Mouse (Mus musculus): Measurements from ENCODE around the gene Ptcd2. TPM values are rescaled to one million over a fixed set of nuclear protein-coding genes. Genes with fewer than 3 reads are reported as not detected.

Gene Ptcd2
- polyA plus RNA-seq, 1 experiment from 2014 or later: 58.7 TPM

DNA sequence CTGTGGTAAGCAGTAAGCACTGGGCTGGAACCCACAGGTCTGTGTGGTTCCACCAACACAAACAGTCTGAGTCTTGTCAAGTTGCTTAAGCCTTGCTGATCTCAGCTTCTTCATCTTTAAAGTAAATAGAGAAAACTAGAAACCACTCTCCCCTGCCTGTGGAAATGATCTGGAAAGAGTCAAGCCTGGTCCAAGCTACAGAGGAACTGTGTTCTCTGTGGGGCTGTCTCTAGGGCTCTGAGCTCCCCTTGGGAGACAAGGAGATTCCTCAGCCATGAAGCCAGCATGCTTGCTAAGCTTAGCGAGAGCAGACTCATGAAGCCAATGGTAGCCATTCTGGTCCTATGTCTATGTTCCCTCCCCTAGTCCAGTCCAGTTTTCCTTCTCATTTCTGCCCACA, 33.7 kb upstream of the Ptcd2 start:
- H3K9ac ChIP-seq (ENCODE audit: low read length): no peak overlapping the region
- H3K27ac ChIP-seq (ENCODE audit: low read depth): no peak overlapping the region
- H3K4me3 ChIP-seq (ENCODE audit: low read depth, low read length): no peak overlapping the region
- H3K4me1 ChIP-seq (replicated peaks; ENCODE audit: control insufficient read depth, insufficient read depth, low read length): peaks cover 6% of the 10 kb centered on the region; the same call in 1 of the 2 replicates
- ATAC-seq (replicated peaks; ENCODE audit: low FRiP score, low TSS enrichment, low read depth) (no peak), DNase-seq (ENCODE audit: low spot score) (no peak)
- peaks cover 12% of the 10 kb centered on the region; the same call in 1 of the 2 replicates for H3K36me3 ChIP-seq (ENCODE audit: control insufficient read depth, insufficient read depth, low read length)
- H3K4me2 ChIP-seq (ENCODE audit: low read length): no peak overlapping the region
- H3K9me3 ChIP-seq (ENCODE audit: control insufficient read depth, low read length): no peaks in the 10 kb centered on the region
- WGBS: 88% methylated on average over 1 of the region's 1 CpGs
- H3K27me3 ChIP-seq (replicated peaks; ENCODE audit: control insufficient read depth, insufficient read depth, low read length): no peaks in the 10 kb centered on the region

GRCm38 (mm10) chr13:99377055-99377454, 32.5 kb upstream of the Ptcd2 start:
- no peak for DNase-seq (ENCODE audit: low spot score)
- ATAC-seq (replicated peaks; ENCODE audit: low FRiP score, low TSS enrichment, low read depth): no peak
- Histone ChIP-seq H3K4me3 (ENCODE audit: low read depth, low read length) (no peak overlapping the region), H3K27me3 (replicated peaks; ENCODE audit: control insufficient read depth, insufficient read depth, low read length) (no peaks in the 10 kb centered on the region), H3K9ac (ENCODE audit: low read length) (no peak overlapping the region), H3K27ac (ENCODE audit: low read depth) (no peak overlapping the region), H3K4me1 (replicated peaks; ENCODE audit: control insufficient read depth, insufficient read depth, low read length) (peaks cover 6% of the 10 kb centered on the region; the same call in 1 of the 2 replicates), H3K4me2 (ENCODE audit: low read length) (no peak overlapping the region), H3K9me3 (ENCODE audit: control insufficient read depth, low read length) (no peaks in the 10 kb centered on the region), H3K36me3 (ENCODE audit: control insufficient read depth, insufficient read depth, low read length) (peaks cover 14% of the 10 kb centered on the region; the same call in 1 of the 2 replicates)
- WGBS: 72% methylated on average over 6 of the region's 6 CpGs

DNA sequence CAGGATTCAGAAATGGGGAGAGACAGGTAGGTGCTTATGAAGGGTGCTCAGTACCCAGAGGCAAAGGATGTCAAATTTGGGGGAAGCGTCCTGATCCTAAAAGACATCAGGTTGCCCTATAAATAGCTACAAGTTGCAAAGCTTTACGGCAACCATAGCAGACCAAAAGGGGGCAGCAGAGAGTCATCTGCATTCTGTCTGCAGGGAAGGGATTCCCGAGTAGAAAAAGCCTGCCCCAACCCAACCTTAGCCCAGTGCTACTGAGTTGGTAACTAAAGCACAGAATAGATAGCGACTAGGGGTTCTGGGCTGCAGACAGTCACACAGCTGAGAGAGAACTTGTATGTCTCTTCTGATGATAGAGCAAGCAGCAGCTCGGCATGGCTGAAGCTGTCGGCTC, 31.0 kb upstream of the Ptcd2 start:
- Histone ChIP-seq H3K4me2 (ENCODE audit: low read length) (no peak overlapping the region), H3K36me3 (ENCODE audit: control insufficient read depth, insufficient read depth, low read length) (peaks cover 11% of the 10 kb centered on the region; the same call in 1 of the 2 replicates), H3K4me1 (replicated peaks; ENCODE audit: control insufficient read depth, insufficient read depth, low read length) (peaks cover 6% of the 10 kb centered on the region; the same call in 1 of the 2 replicates), H3K9ac (ENCODE audit: low read length) (no peak overlapping the region), H3K27me3 (replicated peaks; ENCODE audit: control insufficient read depth, insufficient read depth, low read length) (no peaks in the 10 kb centered on the region), H3K9me3 (ENCODE audit: control insufficient read depth, low read length) (no peaks in the 10 kb centered on the region), H3K4me3 (ENCODE audit: low read depth, low read length) (no peak overlapping the region), H3K27ac (ENCODE audit: low read depth) (no peak overlapping the region)
- 40% methylated on average over 6 of the region's 6 CpGs for WGBS
- ATAC-seq (replicated peaks; ENCODE audit: low FRiP score, low TSS enrichment, low read depth) (no peak), DNase-seq (ENCODE audit: low spot score) (peak; percentile 92)

- Histone ChIP-seq H3K4me2 (ENCODE audit: low read length) (no peak overlapping the region), H3K4me1 (replicated peaks; ENCODE audit: control insufficient read depth, insufficient read depth, low read length) (peaks cover 6% of the 10 kb centered on the region; the same call in 1 of the 2 replicates), H3K4me3 (ENCODE audit: low read depth, low read length) (no peak overlapping the region), H3K9ac (ENCODE audit: low read length) (no peak overlapping the region), H3K27me3 (replicated peaks; ENCODE audit: control insufficient read depth, insufficient read depth, low read length) (no peaks in the 10 kb centered on the region), H3K9me3 (ENCODE audit: control insufficient read depth, low read length) (no peaks in the 10 kb centered on the region), H3K36me3 (ENCODE audit: control insufficient read depth, insufficient read depth, low read length) (peaks cover 6% of the 10 kb centered on the region; the same call in 1 of the 2 replicates), H3K27ac (ENCODE audit: low read depth) (0 out of 2 replicates have a peak overlapping the region, but pooled peaks have one; percentile 6)
- peak; percentile 58; the same call in 1 of the 2 replicates for ATAC-seq (replicated peaks; ENCODE audit: low FRiP score, low TSS enrichment, low read depth)
- WGBS: 47% methylated on average over 4 of the region's 4 CpGs
- DNase-seq (ENCODE audit: low spot score): no peak
Observed at GRCm38 (mm10) chr13:99374191-99374590, 29.7 kb upstream of the Ptcd2 start.

GRCm38 (mm10) chr13:99373684-99374083, 29.2 kb upstream of the Ptcd2 start:
- H3K9me3 ChIP-seq (ENCODE audit: control insufficient read depth, low read length): no peaks in the 10 kb centered on the region
- DNase-seq (ENCODE audit: low spot score) (no peak), ATAC-seq (replicated peaks; ENCODE audit: low FRiP score, low TSS enrichment, low read depth) (no peak)
- whole genome bisulfite sequencing: 64% methylated on average over 7 of the region's 7 CpGs
- peaks cover 6% of the 10 kb centered on the region; the same call in 1 of the 2 replicates for H3K4me1 ChIP-seq (replicated peaks; ENCODE audit: control insufficient read depth, insufficient read depth, low read length)
- H3K4me2 ChIP-seq (ENCODE audit: low read length): no peak overlapping the region
- H3K4me3 ChIP-seq (ENCODE audit: low read depth, low read length): no peak overlapping the region
- no peaks in the 10 kb centered on the region for H3K27me3 ChIP-seq (replicated peaks; ENCODE audit: control insufficient read depth, insufficient read depth, low read length)
- H3K36me3 ChIP-seq (ENCODE audit: control insufficient read depth, insufficient read depth, low read length): peaks cover 5% of the 10 kb centered on the region; the same call in 1 of the 2 replicates
- 0 out of 2 replicates have a peak overlapping the region, but pooled peaks have one; percentile 6 for H3K27ac ChIP-seq (ENCODE audit: low read depth)
- H3K9ac ChIP-seq (ENCODE audit: low read length): no peak overlapping the region

DNA sequence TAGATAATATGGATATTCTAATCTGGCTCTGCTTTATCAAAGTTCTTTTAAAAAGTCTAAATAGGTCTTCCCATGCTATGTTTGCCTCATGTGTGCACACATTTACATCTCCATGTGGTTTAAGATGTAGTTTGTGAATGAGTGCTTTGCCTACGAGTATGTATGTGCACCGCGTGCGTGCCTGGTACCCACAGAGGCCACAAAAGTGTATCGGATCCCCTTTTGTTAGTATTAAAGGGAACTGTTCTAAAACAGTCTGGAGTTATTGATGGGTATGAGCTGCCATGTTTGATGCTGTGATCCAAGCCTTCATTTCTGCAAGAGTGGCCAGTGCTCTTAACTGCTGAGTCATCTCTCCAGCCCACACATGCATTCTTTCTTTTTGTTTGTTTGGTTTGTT, 26.8 kb upstream of the Ptcd2 start:
- no peak for ATAC-seq (replicated peaks; ENCODE audit: low FRiP score, low TSS enrichment, low read depth)
- Histone ChIP-seq H3K27me3 (replicated peaks; ENCODE audit: control insufficient read depth, insufficient read depth, low read length) (no peaks in the 10 kb centered on the region), H3K27ac (ENCODE audit: low read depth) (no peak overlapping the region), H3K4me3 (ENCODE audit: low read depth, low read length) (no peak overlapping the region), H3K4me1 (replicated peaks; ENCODE audit: control insufficient read depth, insufficient read depth, low read length) (peaks cover 6% of the 10 kb centered on the region; the same call in 1 of the 2 replicates), H3K4me2 (ENCODE audit: low read length) (no peak overlapping the region), H3K9me3 (ENCODE audit: control insufficient read depth, low read length) (no peaks in the 10 kb centered on the region), H3K9ac (ENCODE audit: low read length) (no peak overlapping the region), H3K36me3 (ENCODE audit: control insufficient read depth, insufficient read depth, low read length) (peaks cover 19% of the 10 kb centered on the region)
- WGBS: 88% methylated on average over 5 of the region's 5 CpGs
- no peak for DNase-seq (ENCODE audit: low spot score)

- H3K4me1 ChIP-seq (replicated peaks; ENCODE audit: control insufficient read depth, insufficient read depth, low read length): no peaks in the 10 kb centered on the region
- H3K9ac ChIP-seq (ENCODE audit: low read length): no peak overlapping the region
- DNase-seq (ENCODE audit: low spot score) (no peak), ATAC-seq (replicated peaks; ENCODE audit: low FRiP score, low TSS enrichment, low read depth) (no peak)
- no peak overlapping the region for H3K27ac ChIP-seq (ENCODE audit: low read depth)
- H3K4me3 ChIP-seq (ENCODE audit: low read depth, low read length): no peak overlapping the region
- no peaks in the 10 kb centered on the region for H3K9me3 ChIP-seq (ENCODE audit: control insufficient read depth, low read length)
- H3K4me2 ChIP-seq (ENCODE audit: low read length): no peak overlapping the region
- no peaks in the 10 kb centered on the region for H3K27me3 ChIP-seq (replicated peaks; ENCODE audit: control insufficient read depth, insufficient read depth, low read length)
- H3K36me3 ChIP-seq (ENCODE audit: control insufficient read depth, insufficient read depth, low read length): peaks cover 40% of the 10 kb centered on the region
- 78% methylated on average over 12 of the region's 12 CpGs for WGBS
Observed at GRCm38 (mm10) chr13:99369103-99369502, 24.6 kb upstream of the Ptcd2 start.

GRCm38 (mm10) chr13:99367554-99368174, 23.2 kb upstream of the Ptcd2 start:
- DNase-seq (ENCODE audit: low spot score): no peak
- H3K36me3 ChIP-seq (ENCODE audit: control insufficient read depth, insufficient read depth, low read length): peaks cover 51% of the 10 kb centered on the region
- no peak overlapping the region for H3K4me2 ChIP-seq (ENCODE audit: low read length)
- ATAC-seq (replicated peaks; ENCODE audit: low FRiP score, low TSS enrichment, low read depth): no peak
- no peak overlapping the region for H3K4me3 ChIP-seq (ENCODE audit: low read depth, low read length)
- no peaks in the 10 kb centered on the region for H3K27me3 ChIP-seq (replicated peaks; ENCODE audit: control insufficient read depth, insufficient read depth, low read length)
- H3K9ac ChIP-seq (ENCODE audit: low read length): no peak overlapping the region
- WGBS: 88% methylated on average over 12 of the region's 12 CpGs
- no peaks in the 10 kb centered on the region for H3K4me1 ChIP-seq (replicated peaks; ENCODE audit: control insufficient read depth, insufficient read depth, low read length)
- no peaks in the 10 kb centered on the region for H3K9me3 ChIP-seq (ENCODE audit: control insufficient read depth, low read length)
- H3K27ac ChIP-seq (ENCODE audit: low read depth): no peak overlapping the region
